Mouse (Mus musculus) splenic B cell, adult 2 months (primary cell): ENCODE measurements around the gene Selenoo.

Experiments
- DNase-seq: peaks from one replicate; pipeline ENCODE4 v3.0.0-alpha.2; 2011; ENCODE audit warnings: low read depth, low spot score
- H3K27me3 ChIP-seq: 2 replicates; pipeline ENCODE4 v1.6.1; 2012; ENCODE audit warnings: mild to moderate bottlenecking, low read length, moderate library complexity, mixed read lengths; ENCODE audit not compliant: control insufficient read depth, poor library complexity, insufficient read depth, severe bottlenecking
- H3K36me3 ChIP-seq: 2 replicates; pipeline ENCODE4 v1.6.1; 2012; ENCODE audit warnings: mild to moderate bottlenecking, low read length, moderate library complexity, mixed read lengths; ENCODE audit not compliant: control insufficient read depth, poor library complexity, insufficient read depth, severe bottlenecking

Gene Selenoo

DNA sequence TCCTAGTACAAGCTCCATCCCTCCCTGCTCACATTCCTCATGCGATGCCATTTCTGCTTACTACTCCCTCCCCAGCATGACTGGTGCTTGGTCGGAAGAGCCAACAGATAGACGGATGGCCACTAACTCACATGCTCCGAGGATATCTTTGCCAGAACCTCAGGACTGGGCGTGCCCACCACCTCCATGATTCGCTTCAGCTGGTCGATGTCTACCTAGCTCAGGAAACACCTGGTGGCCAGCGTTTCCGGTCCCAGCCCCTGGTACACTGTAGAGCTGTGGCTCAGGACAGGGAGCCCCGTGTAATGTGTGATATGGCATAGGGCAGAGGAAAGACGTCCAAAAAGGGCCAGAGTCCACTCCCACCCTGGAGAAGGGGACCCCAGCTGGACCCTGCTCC, 56.1 kb downstream of the Selenoo start:
- peak; percentile 36 for DNase-seq
- Histone ChIP-seq H3K36me3 (peaks cover 2% of the 10 kb centered on the region; the same call in 1 of the 2 replicates), H3K27me3 (0 out of 2 replicates have a peak, but pooled peaks cover 2% of the 10 kb centered on the region)

DNA sequence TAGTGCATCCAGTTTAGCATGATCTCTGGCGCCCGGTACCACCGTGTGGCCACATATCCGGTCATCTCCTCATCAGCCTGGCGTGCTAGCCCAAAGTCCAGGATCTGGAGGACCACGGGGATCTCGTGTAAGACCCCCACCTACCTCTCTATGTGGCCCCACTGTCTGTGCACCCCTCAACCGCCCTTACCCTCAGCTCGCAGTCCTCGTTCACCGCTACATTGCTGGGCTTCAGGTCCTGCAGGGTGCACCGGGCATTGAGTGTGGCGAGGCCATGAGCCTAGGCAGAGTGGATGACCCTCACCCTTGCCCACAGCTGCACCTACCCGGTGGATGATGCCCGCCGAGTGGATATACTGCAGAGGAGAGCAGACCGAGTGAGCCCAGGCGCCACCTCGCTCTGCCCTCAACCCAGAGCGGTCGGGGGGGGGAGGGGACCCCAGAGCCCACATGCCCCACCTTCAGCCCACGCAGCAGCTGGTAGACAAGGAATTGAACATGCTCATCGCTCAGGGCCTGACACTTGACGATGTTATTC, 57.0 kb downstream of the Selenoo start:
- H3K36me3 ChIP-seq = peaks cover 2% of the 10 kb centered on the region; the same call in 1 of the 2 replicates
- no peaks in the 10 kb centered on the region for H3K27me3 ChIP-seq
- DNase-seq = no peak

DNA sequence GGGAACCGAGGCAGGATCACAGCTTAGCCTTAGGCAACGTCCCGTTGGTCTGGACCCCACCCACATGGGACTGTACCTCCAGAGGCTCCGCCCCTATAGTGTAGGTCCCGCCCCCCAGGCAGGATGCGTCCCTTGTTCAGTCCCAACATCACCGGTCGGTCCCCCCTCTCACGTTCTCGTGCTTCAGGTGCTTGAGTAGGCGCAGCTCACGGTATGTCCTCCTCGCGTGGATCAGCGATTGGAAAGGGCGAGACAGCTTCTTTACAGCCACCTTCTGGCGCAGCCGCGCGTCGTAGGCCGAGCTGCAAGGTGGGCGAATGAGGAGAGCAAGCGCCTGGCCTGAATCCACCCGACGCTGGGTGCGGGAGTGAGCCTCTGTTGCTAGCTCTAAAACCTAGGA, 57.7 kb downstream of the Selenoo start:
- Histone ChIP-seq H3K27me3 (no peaks in the 10 kb centered on the region), H3K36me3 (peaks cover 2% of the 10 kb centered on the region; the same call in 1 of the 2 replicates)
- peak; percentile 73 for DNase-seq

DNA sequence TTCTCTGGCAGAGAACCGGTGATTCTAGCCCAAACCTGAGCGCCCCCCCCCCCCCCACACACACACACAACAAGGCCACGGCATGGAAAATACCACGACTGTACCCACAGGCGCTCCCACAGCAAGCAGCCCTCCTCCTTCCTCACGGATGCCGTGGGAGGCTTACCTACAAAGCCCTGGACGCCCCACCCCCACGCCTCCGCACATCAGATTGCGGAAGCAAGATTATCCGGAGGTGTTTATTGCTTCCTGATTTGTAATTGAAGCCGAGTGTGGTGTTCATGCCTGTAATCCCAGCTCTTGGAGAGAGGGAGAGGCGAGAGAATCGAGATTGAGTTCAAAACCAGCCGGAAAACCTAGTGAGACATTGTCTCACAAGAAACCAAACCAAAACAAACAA, 58.1 kb downstream of the Selenoo start:
- H3K27me3 ChIP-seq = no peaks in the 10 kb centered on the region
- peaks cover 2% of the 10 kb centered on the region; the same call in 1 of the 2 replicates for H3K36me3 ChIP-seq
- DNase-seq = peak; percentile 86

DNA sequence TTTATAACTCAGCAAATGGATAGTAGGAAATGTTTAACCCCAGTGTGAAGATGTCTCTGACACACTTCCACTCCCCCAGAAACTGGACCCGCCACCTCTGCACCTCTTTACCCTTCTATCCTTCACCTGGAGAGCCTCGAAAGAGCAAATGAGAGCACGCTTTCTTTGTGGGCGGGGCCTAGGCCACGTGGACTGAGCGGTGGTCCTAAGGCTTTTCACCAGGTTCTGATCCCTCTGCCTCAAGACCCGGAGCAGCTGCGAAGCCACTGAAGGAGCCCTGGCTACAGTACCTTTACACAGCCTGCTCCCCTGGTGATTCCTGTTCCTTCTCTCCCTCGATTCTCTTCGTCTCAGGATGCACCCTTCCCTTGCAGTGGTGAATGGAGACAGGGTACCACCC, 58.6 kb downstream of the Selenoo start:
- no peaks in the 10 kb centered on the region for H3K27me3 ChIP-seq
- peaks cover 2% of the 10 kb centered on the region; the same call in 1 of the 2 replicates for H3K36me3 ChIP-seq
- DNase-seq = no peak

DNA sequence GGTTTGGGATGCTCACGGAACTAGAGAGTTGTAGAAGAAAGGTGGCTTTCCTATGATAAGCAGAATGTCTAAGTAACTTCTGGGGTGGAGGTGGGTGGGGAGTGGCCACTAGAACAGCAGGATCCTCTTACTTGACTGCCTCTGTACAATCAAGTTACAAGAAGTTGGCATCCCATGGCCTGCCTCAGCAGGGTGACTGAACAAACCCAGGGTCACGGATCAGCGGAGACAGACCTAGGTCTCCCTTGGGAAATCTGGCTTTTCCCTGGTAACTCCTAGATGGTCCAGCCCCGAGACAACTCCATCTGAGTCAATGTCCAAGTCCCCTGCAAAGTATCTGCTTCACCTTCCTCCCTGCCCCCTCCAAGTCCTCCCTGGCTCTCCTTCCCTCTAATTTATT, 59.0 kb downstream of the Selenoo start:
- no peaks in the 10 kb centered on the region for H3K27me3 ChIP-seq
- DNase-seq = no peak
- peaks cover 2% of the 10 kb centered on the region; the same call in 1 of the 2 replicates for H3K36me3 ChIP-seq

DNA sequence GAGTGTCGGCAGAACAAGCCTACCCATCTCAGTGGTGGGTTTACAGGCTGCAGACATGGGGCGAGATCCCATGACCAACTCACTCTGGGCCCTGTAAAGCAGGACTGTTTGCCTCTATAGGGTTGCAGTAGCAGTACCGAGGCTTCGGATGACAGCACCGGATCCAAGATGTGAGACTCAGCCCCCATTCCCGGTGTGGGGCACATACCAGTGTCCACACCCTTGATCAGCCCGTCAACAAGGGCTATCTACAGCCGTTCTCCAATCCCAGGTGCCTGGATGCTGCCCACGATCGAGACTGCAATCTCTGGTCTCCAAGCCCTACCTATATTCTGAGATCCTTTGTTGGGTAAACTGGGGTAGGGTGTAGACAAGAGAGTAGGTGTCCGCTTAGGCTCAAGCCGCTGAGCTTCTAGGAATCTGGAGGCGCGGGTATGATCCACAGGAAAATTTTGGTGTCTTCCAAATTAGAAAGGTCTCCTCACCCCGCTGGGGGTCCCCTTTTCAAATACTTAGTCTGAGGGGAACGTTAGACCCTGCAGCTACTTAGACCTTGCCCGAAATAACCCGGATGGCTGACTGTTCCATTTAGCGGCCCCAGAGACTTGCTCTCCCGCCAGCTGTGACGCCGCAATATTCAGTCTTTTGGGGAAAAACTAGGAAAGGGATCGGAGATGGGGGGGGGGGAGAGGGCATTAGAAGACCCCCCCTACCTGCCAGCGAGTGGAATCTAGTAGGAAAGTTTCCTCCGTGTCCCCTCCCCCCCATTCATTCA, 59.8 kb downstream of the Selenoo start:
- Histone ChIP-seq H3K36me3 (peaks cover 2% of the 10 kb centered on the region; the same call in 1 of the 2 replicates), H3K27me3 (no peaks in the 10 kb centered on the region)
- no peak for DNase-seq

DNA sequence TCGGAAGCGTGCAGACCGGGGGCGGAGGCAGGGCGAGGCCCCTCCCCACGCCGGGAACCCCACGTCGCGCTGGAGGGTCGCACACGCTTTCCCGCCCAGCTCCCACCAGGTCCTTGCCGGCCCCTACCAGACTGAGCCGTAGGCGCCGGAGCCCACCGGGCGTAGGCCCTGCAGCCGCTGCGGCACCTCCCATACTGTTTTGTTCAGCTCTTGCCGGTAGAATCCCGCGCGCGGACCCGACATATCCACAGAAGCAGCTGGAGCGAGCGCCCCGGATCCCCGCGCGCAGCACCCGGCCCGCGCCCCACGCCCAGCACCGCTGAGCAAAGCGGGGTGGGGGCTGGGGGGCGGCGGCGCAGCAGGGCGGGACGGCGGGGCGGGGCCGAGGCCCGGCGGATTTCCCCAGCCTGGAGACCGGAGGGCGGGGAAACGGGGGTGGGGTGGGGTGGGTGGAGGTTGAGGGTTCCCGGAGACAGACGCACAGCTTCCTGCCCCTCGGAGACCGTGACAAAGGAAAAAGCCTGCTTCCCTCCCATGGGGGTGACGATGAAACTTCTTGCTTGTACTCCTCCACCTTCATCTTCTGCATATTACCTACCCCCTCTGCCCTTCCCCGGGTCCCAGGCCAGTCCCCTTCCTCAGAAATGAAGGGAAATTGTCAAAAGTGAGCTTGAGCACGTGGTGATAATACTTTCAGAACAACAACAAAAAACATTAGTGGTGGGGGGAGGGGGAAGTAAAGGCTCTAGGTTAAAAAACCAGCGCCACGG, 60.6 kb downstream of the Selenoo start, which contains the start of gene Mapk11:
Gene Mapk11, minus strand, starts transcription at position 358 of the 770 bp plus-strand sequence.
- Histone ChIP-seq H3K27me3 (no peaks in the 10 kb centered on the region), H3K36me3 (no peaks in the 10 kb centered on the region)
- peak; percentile 67 for DNase-seq
